Mouse (Mus musculus) hindbrain, embryonic 11.5 days (tissue): ENCODE data around the gene B4galt5. TPM values are rescaled to one million over a fixed set of nuclear protein-coding genes. Genes with fewer than 3 reads are reported as not detected.

Experiments
- ATAC-seq: fragments of 200-750 bp; cut with Nextera tagmentation; 2 replicates; pipeline ENCODE4 v1.8.0; 2017; ENCODE audit warnings: mild to moderate bottlenecking, moderate TSS enrichment, moderate library complexity; ENCODE audit not compliant: low FRiP score
- DNase-seq: peaks from one replicate; pipeline ENCODE4 v3.0.0-alpha.2; 2015; ENCODE audit warnings: low spot score
- H3K27ac ChIP-seq: fragments of 300-500 bp; sonication (generic); 2 replicates; pipeline ENCODE4 v1.5.1; 2014; ENCODE audit warnings: mild to moderate bottlenecking, low read depth, low read length
- H3K27me3 ChIP-seq: fragments of 300-500 bp; sonication (generic); 2 replicates; pipeline ENCODE4 v1.6.1; 2014; ENCODE audit warnings: mild to moderate bottlenecking, low read length, moderate library complexity, mixed read lengths; ENCODE audit not compliant: control insufficient read depth, insufficient read depth
- H3K36me3 ChIP-seq: fragments of 300-500 bp; sonication (generic); 2 replicates; pipeline ENCODE4 v1.6.1; 2014; ENCODE audit warnings: mild to moderate bottlenecking, low read length, moderate library complexity, mixed read lengths; ENCODE audit not compliant: control insufficient read depth, insufficient read depth
- H3K4me1 ChIP-seq: fragments of 300-500 bp; sonication (generic); replicated peaks from 2 replicates; pipeline ENCODE4 v1.6.1; 2014; ENCODE audit warnings: low read length, mixed read lengths; ENCODE audit not compliant: control insufficient read depth, insufficient read depth
- H3K4me2 ChIP-seq: fragments of 300-500 bp; sonication (generic); replicated peaks from 2 replicates; pipeline ENCODE4 v1.6.1; 2014; ENCODE audit warnings: mild to moderate bottlenecking, low read depth, low read length
- H3K4me3 ChIP-seq: fragments of 300-500 bp; sonication (generic); 2 replicates; pipeline ENCODE4 v1.5.1; 2014; ENCODE audit warnings: low read depth, low read length
- H3K9ac ChIP-seq: fragments of 300-500 bp; sonication (generic); 2 replicates; pipeline ENCODE4 v1.6.1; 2014; ENCODE audit warnings: low read depth, low read length
- H3K9me3 ChIP-seq: fragments of 300-500 bp; sonication (generic); 2 replicates; pipeline ENCODE4 v1.6.1; 2016; ENCODE audit warnings: low read length; ENCODE audit not compliant: control insufficient read depth
- WGBS: fragments of 180-500 bp; shearing (Covaris S2); extraction: QIAGEN DNeasy Blood & Tissue Kit; methylation state at CpG from one replicate; pipeline ENCODE4 v1.1.7; 2014; 5-methylcytosine and 5-hydroxymethylcytosine counted together
- polyA plus RNA-seq: library from polyadenylated mRNA; unstranded; fragments of >200 nt; fragmentation: Nextera tagmentation; extraction: Ambion mirVana; gene quantifications from 2 replicates; pipeline ENCODE4 v1.2.1, GENCODE M21; 2014

B4galt5 gene
- polyA plus RNA-seq, 1 experiment from 2014 or later, result 15.3 TPM

- H3K4me3 ChIP-seq, result no peak overlapping the region
- 28% methylated on average over 6 of the region's 6 CpGs for WGBS
- ATAC-seq (peak; percentile 10; the same call in 1 of the 2 replicates), DNase-seq (peak; percentile 39)
- H3K36me3 ChIP-seq, result no peaks in the 10 kb centered on the region
- no peak overlapping the region for H3K9ac ChIP-seq
- 0 out of 2 replicates have a peak, but pooled peaks cover 2% of the 10 kb centered on the region for H3K4me1 ChIP-seq
- 0 out of 2 replicates have a peak overlapping the region, but pooled peaks have one; percentile 39 for H3K27ac ChIP-seq
- H3K9me3 ChIP-seq, result no peaks in the 10 kb centered on the region
- H3K27me3 ChIP-seq, result no peaks in the 10 kb centered on the region
- no peak overlapping the region for H3K4me2 ChIP-seq
Observed at GRCm38 (mm10) chr2:167292854-167293253, 56.1 kb downstream of the B4galt5 start.

DNA sequence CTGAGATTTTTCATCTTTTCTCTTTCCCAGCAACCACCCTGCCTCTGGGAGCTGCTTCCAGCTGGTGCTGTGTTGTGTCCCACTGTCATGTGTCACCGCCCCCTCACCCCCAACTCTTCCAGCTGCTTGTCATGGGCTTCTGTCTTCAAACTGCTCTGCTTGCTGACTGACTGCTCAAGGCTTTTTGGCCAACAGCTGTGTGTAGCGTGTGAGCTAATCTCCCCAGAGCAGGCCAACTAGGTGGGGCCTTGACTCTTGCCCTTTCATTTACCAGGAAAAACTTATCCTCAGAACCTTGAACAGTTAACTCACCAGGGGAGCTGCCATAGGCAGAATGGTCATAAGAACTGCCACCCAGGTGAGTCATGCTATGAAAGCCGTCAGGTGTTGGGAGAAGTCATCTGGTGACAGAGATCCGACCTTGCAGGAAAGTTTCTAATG is 56.8 kb downstream of the B4galt5 start:
- no peak for ATAC-seq
- no peak overlapping the region for H3K4me3 ChIP-seq
- H3K27ac ChIP-seq, result no peak overlapping the region
- 78% methylated on average over 4 of the region's 4 CpGs for WGBS
- no peak for DNase-seq
- no peaks in the 10 kb centered on the region for H3K36me3 ChIP-seq
- no peaks in the 10 kb centered on the region for H3K9me3 ChIP-seq
- H3K4me1 ChIP-seq, result 0 out of 2 replicates have a peak, but pooled peaks cover 2% of the 10 kb centered on the region
- no peaks in the 10 kb centered on the region for H3K27me3 ChIP-seq
- no peak overlapping the region for H3K4me2 ChIP-seq
- no peak overlapping the region for H3K9ac ChIP-seq

- Histone ChIP-seq H3K27ac (no peak overlapping the region), H3K9ac (no peak overlapping the region)
Observed at GRCm38 (mm10) chr2:167291656-167292055, 57.3 kb downstream of the B4galt5 start.

GRCm38 (mm10) chr2:167281461-167281860 is 67.5 kb downstream of the B4galt5 start:
- no peak for DNase-seq
- Histone ChIP-seq H3K27ac (no peak overlapping the region), H3K4me2 (no peak overlapping the region), H3K9me3 (no peaks in the 10 kb centered on the region), H3K4me1 (no peaks in the 10 kb centered on the region), H3K9ac (no peak overlapping the region), H3K36me3 (no peaks in the 10 kb centered on the region), H3K27me3 (no peaks in the 10 kb centered on the region), H3K4me3 (no peak overlapping the region)
- WGBS, result 88% methylated on average over 13 of the region's 13 CpGs
- ATAC-seq, result no peak

More at GRCm38 (mm10) chr2:167291656-167292055, 57.3 kb downstream of the B4galt5 start:
- Histone ChIP-seq H3K27me3 (no peaks in the 10 kb centered on the region), H3K9me3 (no peaks in the 10 kb centered on the region), H3K4me2 (no peak overlapping the region), H3K36me3 (no peaks in the 10 kb centered on the region), H3K4me3 (no peak overlapping the region), H3K4me1 (0 out of 2 replicates have a peak, but pooled peaks cover 2% of the 10 kb centered on the region)
- ATAC-seq (no peak), DNase-seq (no peak)
- WGBS, result 87% methylated on average over 11 of the region's 11 CpGs

GRCm38 (mm10) chr2:167280986-167281310 is 68.0 kb downstream of the B4galt5 start:
- H3K9ac ChIP-seq, result no peak overlapping the region
- no peaks in the 10 kb centered on the region for H3K36me3 ChIP-seq
- whole genome bisulfite sequencing, result 89% methylated on average over 4 of the region's 4 CpGs
- no peaks in the 10 kb centered on the region for H3K9me3 ChIP-seq
- H3K4me3 ChIP-seq, result no peak overlapping the region
- no peak overlapping the region for H3K4me2 ChIP-seq
- ATAC-seq (no peak), DNase-seq (no peak)
- no peaks in the 10 kb centered on the region for H3K4me1 ChIP-seq
- no peaks in the 10 kb centered on the region for H3K27me3 ChIP-seq
- H3K27ac ChIP-seq, result no peak overlapping the region

GRCm38 (mm10) chr2:167280090-167280985 is 68.6 kb downstream of the B4galt5 start:
- ATAC-seq (peak; percentile 68; the same call in 1 of the 2 replicates), DNase-seq (peak; percentile 86)
- no peak overlapping the region for H3K4me3 ChIP-seq
- H3K9ac ChIP-seq, result no peak overlapping the region; the same call in 1 of the 2 replicates
- H3K4me1 ChIP-seq, result no peaks in the 10 kb centered on the region
- H3K4me2 ChIP-seq, result no peak overlapping the region
- H3K27ac ChIP-seq, result no peak overlapping the region
- no peaks in the 10 kb centered on the region for H3K36me3 ChIP-seq
- no peaks in the 10 kb centered on the region for H3K9me3 ChIP-seq
- no peaks in the 10 kb centered on the region for H3K27me3 ChIP-seq
- WGBS, result 50% methylated on average over 26 of the region's 26 CpGs

DNA sequence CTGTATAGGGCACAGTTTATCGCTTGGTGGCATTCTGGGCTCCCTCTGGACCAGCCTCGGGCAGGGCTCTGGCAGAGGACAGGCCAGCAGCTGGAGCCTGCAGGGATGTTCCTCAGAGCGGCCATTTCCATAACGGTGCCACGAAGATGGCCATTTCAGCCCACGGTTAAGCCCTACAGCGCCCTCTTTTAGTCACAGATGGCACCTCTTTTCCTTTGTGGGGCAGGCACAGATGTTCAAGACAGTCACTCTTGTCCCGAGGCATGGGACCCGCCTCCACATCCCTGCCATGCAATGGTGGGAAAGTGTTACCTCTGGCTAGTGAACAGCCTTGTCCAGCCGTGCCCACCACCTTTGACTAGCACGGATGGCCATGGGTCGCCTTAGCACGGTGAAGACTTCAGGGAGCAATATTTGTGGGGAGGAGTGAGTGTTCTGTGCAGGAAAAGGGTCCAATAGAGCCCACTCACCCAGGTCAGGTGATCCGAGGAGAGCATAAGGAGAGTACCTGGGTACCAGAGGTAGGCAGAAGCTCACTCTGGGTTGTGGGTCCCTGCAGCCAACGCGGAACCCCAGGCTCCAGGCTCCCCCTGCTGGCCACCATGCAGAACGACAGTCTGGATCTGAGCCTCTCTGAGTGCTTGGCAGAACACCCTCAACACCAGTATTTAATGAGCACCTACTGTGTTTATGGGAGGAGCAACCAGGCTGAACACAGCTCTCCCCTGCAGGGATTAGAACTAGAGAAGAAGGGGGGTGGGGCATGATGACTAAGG is 70.0 kb downstream of the B4galt5 start:
- Histone ChIP-seq H3K4me3 (no peak overlapping the region), H3K9me3 (no peaks in the 10 kb centered on the region), H3K9ac (no peak overlapping the region), H3K27me3 (no peaks in the 10 kb centered on the region), H3K4me2 (no peak overlapping the region), H3K27ac (no peak overlapping the region), H3K4me1 (no peaks in the 10 kb centered on the region), H3K36me3 (no peaks in the 10 kb centered on the region)
- no peak for ATAC-seq
- DNase-seq, result peak; percentile 82
- whole genome bisulfite sequencing, result 60% methylated on average over 17 of the region's 17 CpGs

DNA sequence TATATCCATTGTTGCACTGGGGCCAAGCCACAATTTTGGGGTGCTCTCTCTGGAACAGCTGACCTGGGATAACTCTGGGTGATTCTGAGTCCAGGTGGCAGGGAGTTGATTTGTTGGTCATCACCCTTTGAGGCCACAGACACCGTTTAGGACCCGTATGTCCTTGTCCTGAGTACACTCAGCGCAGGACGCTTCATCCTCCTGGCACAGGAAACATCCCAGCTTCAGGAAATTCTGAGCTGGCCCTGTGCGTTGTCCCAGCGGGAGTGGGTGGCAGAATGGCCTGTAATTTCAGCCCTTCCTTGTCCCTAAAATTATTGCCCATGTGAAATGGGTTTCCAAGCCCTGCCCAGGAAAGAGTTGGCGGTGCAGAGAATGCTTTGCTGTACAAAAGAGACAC is 71.0 kb downstream of the B4galt5 start:
- Histone ChIP-seq H3K27ac (no peak overlapping the region), H3K9me3 (no peaks in the 10 kb centered on the region), H3K27me3 (no peaks in the 10 kb centered on the region), H3K9ac (no peak overlapping the region), H3K4me2 (no peak overlapping the region), H3K4me3 (no peak overlapping the region), H3K36me3 (no peaks in the 10 kb centered on the region), H3K4me1 (no peaks in the 10 kb centered on the region)
- ATAC-seq (no peak), DNase-seq (no peak)
- 87% methylated on average over 7 of the region's 7 CpGs for WGBS
